Comparison of ENCODE assay signal across 9 mouse cellular contexts in genomic region chr3:70035593-70035992, GRCm38 (mm10). TPM values are rescaled to one million over a fixed set of nuclear protein-coding genes. Genes with fewer than 3 reads are reported as not detected.
DNase-seq lines count a peak whose midpoint lies in the region.
"Had no signal": no experiment of that assay in that cellular context is flagged by ENCODE, and none has a peak within 500 bp of the region (broad histone marks: within the 10 kb centered on the region; RNA-seq: fewer than 3 reads in every experiment).

No protein-coding gene starts in this region.

- peak; percentile 40 for DNase-seq in embryo, embryonic 10.5 days (ENCODE audit: low spot score)
- DNase-seq in embryo, embryonic 10 days (ENCODE audit: low spot score): no peak
- DNase-seq in 416B (ENCODE audit: low read depth): peak; percentile 22
- DNase-seq in embryo, embryonic 11.5 days (ENCODE audit: low read depth, low spot score): peak; percentile 7
- peak; percentile 67 to 70 for DNase-seq in left cerebral cortex, adult 18-20 months (ENCODE audit: low spot score in 2 of 2)
- no peak for DNase-seq in thymus, adult 18-20 months
- no peak for DNase-seq in liver
- DNase-seq in lung, postnatal 10 days: no peak

RNA-seq across cellular contexts. Expression of gene Otol1, which starts 28.2 kb away (rescaled TPM):
- not detected for total RNA-seq in left cerebral cortex, adult 18-20 months (2021)
- total RNA-seq: hematopoietic stem cell, adult 5-6 weeks had no signal

Comparison
In these comparisons a context has a peak if more than half of its experiments do, and no peak if none do; other contexts are left out.
1. DNase-seq: peak in embryo, embryonic 10.5 days (single experiment), 416B (single experiment), embryo, embryonic 11.5 days (single experiment) and left cerebral cortex, adult 18-20 months (2 of 2); none in embryo, embryonic 10 days (single experiment), thymus, adult 18-20 months (0 of 2), liver (single experiment) and lung, postnatal 10 days (single experiment).